Comparison of ENCODE assay signal across 24 mouse cellular contexts in genomic region chr17:62304073-62304472, GRCm38 (mm10).
A peak's percentile ranks its signal among the peaks of the same experiment; 100 is the strongest.
DNase-seq lines count a peak whose midpoint lies in the region; ATAC-seq and TF ChIP-seq lines count a peak whose summit lies in the region.
"Had no signal": no experiment of that assay in that cellular context is flagged by ENCODE, and none has a peak within 500 bp of the region (broad histone marks: within the 10 kb centered on the region; RNA-seq: fewer than 3 reads in every experiment).

No protein-coding gene starts in this region.

- intact Hi-C loops in gastrocnemius, postnatal 14 days (cut with DNase I; ENCODE audit: low total_unique reads), result no loop called here

- H3K9me3 ChIP-seq in G1E (replicated peaks) (peaks cover 7% of the 10 kb centered on the region), MEL (replicated peaks; ENCODE audit: insufficient read depth, low read length) (no peaks in the 10 kb centered on the region)

- H3K27ac ChIP-seq in MEL (ENCODE audit: control insufficient read depth, low read depth, low read length), result no peak overlapping the region

- ATAC-seq in G1E (ENCODE audit: extremely low read depth, insufficient number of reproducible peaks, low FRiP score, poor library complexity, severe bottlenecking), result 0 out of 2 replicates have a peak, but pooled peaks have one; percentile 28
- ATAC-seq in granulocyte monocyte progenitor cell, adult 5-6 weeks (replicated peaks; ENCODE audit: poor library complexity, severe bottlenecking), result peak; percentile 41
- no peak for ATAC-seq in megakaryocyte, adult 5-6 weeks (ENCODE audit: poor library complexity, severe bottlenecking)
- ATAC-seq: activated CD4-positive, CD25-positive, alpha-beta regulatory T cell, adult 4 months; CD4-positive, CD25-positive, alpha-beta regulatory T cell, adult 4 months; Patski had no signal

- H3K4me1 ChIP-seq in G1E (ENCODE audit: insufficient read depth, low read depth, low read length), result peaks cover 11% of the 10 kb centered on the region
- H3K4me1 ChIP-seq in MEL (ENCODE audit: control insufficient read depth in 1 of 2, insufficient read depth in 2 of 2, low read length in 2 of 2), result peaks cover 4 to 15% of the 10 kb centered on the region in 2 experiments; a peak in 3 of 4 replicates

- TF ChIP-seq RAD21 in MEL (IDR thresholded peaks at IDR 0.05; ENCODE audit: low read depth, low read length), result no peak

- no peaks in the 10 kb centered on the region for H3K79me2 ChIP-seq in MEL (ENCODE audit: control insufficient read depth, insufficient read depth, low read length, poor library complexity)

- H3K9ac ChIP-seq in MEL (ENCODE audit: control insufficient read depth, low read depth, low read length, poor library complexity, severe bottlenecking), result no peak overlapping the region

- TF ChIP-seq CTCF in G1E (IDR thresholded peaks at IDR 0.05; ENCODE audit: low read depth, low read length) (no peak), MEL (IDR thresholded peaks at IDR 0.05 in 2 of 3, conservative IDR thresholded peaks at IDR 0.05 in 1 of 3; ENCODE audit: control insufficient read depth in 1 of 3, insufficient read depth in 1 of 3, low read depth in 2 of 3, low read length in 3 of 3, poor library complexity in 1 of 3, severe bottlenecking in 1 of 3) (no peak)

- DNase-seq in 416B (ENCODE audit: low read depth) (peak; percentile 22), G1E (ENCODE audit: low spot score) (no peak), MEL (ENCODE audit: low read depth, low spot score) (no peak)
- no peak for DNase-seq in natural killer cell, adult 2 months (ENCODE audit: low spot score in 2 of 2)
- no peak for DNase-seq in kidney, postnatal 36 days
- DNase-seq in gastrocnemius, postnatal 14 days, result no peak
- DNase-seq: adrenal gland, adult 2 months; adrenal gland, adult 8-10 months; adrenal gland, postnatal 10 days; adrenal gland, postnatal 14 days; adrenal gland, postnatal 25 days; adrenal gland, postnatal 36 days; B cell, adult 2 months; cerebellum, adult 11 months; cerebellum, adult 11-12 months; cerebellum, adult 18-20 months; cerebellum, adult 2 months; cerebellum, adult 8-10 months had no signal

- no peaks in the 10 kb centered on the region for H3K27me3 ChIP-seq in G1E (ENCODE audit: insufficient read depth, low read length)
- H3K27me3 ChIP-seq in MEL (ENCODE audit: control insufficient read depth in 1 of 2, insufficient read depth in 2 of 2, low read length in 2 of 2), result no peaks in the 10 kb centered on the region
- H3K27me3 ChIP-seq: CH12.LX had no signal

- no peaks in the 10 kb centered on the region for H3K36me3 ChIP-seq in G1E (replicated peaks)
- H3K36me3 ChIP-seq in MEL (ENCODE audit: control insufficient read depth in 1 of 2, insufficient read depth in 2 of 2, low read length in 2 of 2), result peaks cover 0 to 24% of the 10 kb centered on the region in 2 experiments; a peak in 2 of 4 replicates

- TF ChIP-seq POLR2A in MEL (IDR thresholded peaks at IDR 0.05; ENCODE audit: control insufficient read depth in 1 of 2, insufficient read depth in 1 of 2, low read depth in 1 of 2, low read length in 2 of 2, poor library complexity in 1 of 2), result no peak

- peak; percentile 76 to 77; a peak in 3 of 4 replicates for TF ChIP-seq EP300 in MEL (IDR thresholded peaks at IDR 0.05; ENCODE audit: low read depth in 1 of 2, low read length in 2 of 2)

- H3K4me3 ChIP-seq in G1E (ENCODE audit: low read depth, low read length), result no peak overlapping the region
- H3K4me3 ChIP-seq in MEL (ENCODE audit: control insufficient read depth in 1 of 2, insufficient read depth in 1 of 2, low read depth in 2 of 2, low read length in 2 of 2), result no peak overlapping the region

TF ChIP-seq in MEL, 35 proteins besides CTCF, POLR2A, EP300 and RAD21:
- TF ChIP-seq CHD2 (IDR thresholded peaks at IDR 0.05; ENCODE audit: low read length), result no peak
- no peak for TF ChIP-seq SMC3 (IDR thresholded peaks at IDR 0.05; ENCODE audit: low read depth, low read length)
- no peak for TF ChIP-seq MYC (IDR thresholded peaks at IDR 0.05; ENCODE audit: low read depth, low read length)
- peak; percentile 31; the same call in 1 of the 2 replicates for TF ChIP-seq RCOR1 (IDR thresholded peaks at IDR 0.05; ENCODE audit: low read depth, low read length)
- no peak for TF ChIP-seq E2F4 (IDR thresholded peaks at IDR 0.05; ENCODE audit: borderline replicate concordance, low read depth, low read length)
- TF ChIP-seq ZC3H11A (IDR thresholded peaks at IDR 0.05; ENCODE audit: low read depth, low read length), result no peak
- no peak for TF ChIP-seq MEF2A (IDR thresholded peaks at IDR 0.05; ENCODE audit: extremely low read depth, insufficient replicate concordance, low read depth, low read length, poor library complexity, severe bottlenecking)
- TF ChIP-seq UBTF (IDR thresholded peaks at IDR 0.05; ENCODE audit: borderline replicate concordance, insufficient read depth, low read depth, low read length), result no peak
- 0 out of 2 replicates have a peak, but pooled peaks have one; percentile 56 for TF ChIP-seq ETS1 (IDR thresholded peaks at IDR 0.05; ENCODE audit: low read depth, low read length)
- TF ChIP-seq TAL1 (IDR thresholded peaks at IDR 0.05; ENCODE audit: low read length), result 0 out of 2 replicates have a peak, but pooled peaks have one; percentile 15
- peak; percentile 62 for TF ChIP-seq GATA1 (IDR thresholded peaks at IDR 0.05; ENCODE audit: low read depth, low read length)
- TF ChIP-seq TCF12 (IDR thresholded peaks at IDR 0.05; ENCODE audit: low read depth, low read length), result peak; percentile 68
- TF ChIP-seq KAT2A (conservative IDR thresholded peaks at IDR 0.05; ENCODE audit: low read depth, low read length), result no peak
- TF ChIP-seq JUND (IDR thresholded peaks at IDR 0.05; ENCODE audit: low read depth, low read length), result no peak
